Mouse (Mus musculus): ENCODE results near the gene Hist1h4n.

Gene Hist1h4n

DNA sequence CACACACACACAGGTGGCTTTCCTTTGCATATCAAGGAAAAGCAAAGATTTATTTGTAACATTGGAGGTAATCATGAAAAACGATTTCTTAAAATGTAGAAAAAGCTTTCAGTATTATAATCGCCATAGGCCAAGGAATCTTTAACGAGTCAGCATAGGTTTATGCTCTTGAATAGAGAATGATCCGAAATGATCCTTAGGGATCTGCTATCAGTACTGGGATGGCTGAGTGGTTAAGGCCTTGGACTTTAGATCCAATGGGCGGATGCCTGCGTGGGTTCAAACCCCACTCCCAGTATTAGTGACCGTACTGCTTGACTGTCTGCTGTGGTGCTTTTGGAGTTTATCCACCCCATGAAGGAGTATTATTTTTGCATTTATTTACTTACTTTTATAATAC, 36.4 kb downstream of the Hist1h4n start:
- DNase-seq (ENCODE audit: low read depth, low spot score), result no peak

DNA sequence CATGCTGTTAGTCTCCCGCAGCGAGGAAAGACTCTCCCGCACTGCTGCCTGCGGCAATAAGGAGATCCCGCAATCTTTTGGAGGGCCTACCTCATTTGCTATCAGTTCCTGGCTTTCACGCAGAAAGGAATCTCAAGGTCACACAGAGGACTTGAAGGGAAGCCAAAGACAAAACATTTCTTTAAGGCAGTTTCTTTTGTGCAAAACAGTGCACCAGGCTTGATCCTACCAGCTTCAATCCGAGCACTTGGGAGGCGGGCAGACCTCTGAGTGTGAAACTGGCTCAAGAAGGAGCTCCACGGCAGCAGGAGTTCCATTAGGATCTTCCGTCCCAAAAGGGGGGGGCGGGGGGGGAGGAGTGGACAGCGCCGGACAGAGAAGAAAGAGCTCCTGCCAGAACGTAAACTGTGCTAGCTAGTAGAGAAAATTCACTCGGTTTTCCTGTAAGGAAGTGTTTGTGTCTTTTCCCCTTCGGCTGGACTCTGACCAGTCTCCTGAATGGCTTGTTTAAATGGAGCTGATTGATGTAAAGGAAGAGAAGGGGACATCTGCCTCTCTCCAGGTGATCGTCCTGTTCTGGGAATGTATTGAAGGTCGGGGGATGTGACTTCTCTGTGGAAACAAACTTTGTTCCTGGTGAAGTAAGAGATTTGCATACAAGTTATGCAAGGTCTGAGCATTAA, 41.3 kb downstream of the Hist1h4n start:
- DNase-seq (ENCODE audit: low read depth, low spot score), result no peak

- no peak for DNase-seq (ENCODE audit: low read depth, low spot score)
Measured at GRCm38 (mm10) chr13:21789925-21790324, 42.1 kb downstream of the Hist1h4n start.

DNA sequence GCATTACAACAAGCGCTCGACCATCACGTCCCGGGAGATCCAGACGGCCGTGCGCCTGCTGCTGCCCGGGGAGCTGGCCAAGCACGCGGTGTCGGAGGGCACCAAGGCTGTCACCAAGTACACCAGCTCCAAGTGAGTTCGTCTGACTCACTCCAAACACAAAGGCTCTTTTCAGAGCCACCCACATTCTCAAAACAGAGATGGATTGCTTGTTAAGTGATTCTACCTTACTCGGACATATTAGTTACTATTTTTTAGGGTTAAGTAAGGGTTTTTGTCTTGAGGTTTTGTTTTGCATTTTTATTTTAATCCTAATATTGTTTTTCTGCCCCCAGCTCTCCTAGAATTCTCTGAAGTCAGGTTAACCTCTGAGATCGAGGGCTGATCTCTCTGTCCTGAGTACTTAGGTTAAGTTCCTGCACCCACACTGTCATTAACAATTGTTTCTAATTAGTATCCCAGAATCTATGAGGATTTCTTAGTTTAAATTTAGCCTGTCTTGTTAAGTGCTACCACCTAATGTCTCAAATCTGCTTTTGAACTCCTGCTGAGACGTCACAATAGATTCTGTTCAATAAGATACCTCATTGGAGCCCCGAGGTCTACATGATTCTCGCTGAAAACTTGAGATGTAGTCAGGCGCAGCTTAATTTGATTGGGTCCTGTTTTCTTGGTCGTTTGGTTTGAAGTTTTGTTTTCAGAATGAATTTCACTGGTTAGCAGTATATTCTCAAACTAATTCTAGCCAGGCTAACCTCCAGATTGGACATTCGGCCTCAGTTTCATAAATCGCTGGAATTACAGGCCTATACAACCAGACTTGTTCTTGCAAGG, 44.0 kb downstream of the Hist1h4n start:
- peak; percentile 68 for DNase-seq (ENCODE audit: low read depth, low spot score)

- DNase-seq (ENCODE audit: low read depth, low spot score), result peak; percentile 97
Measured at GRCm38 (mm10) chr13:21786899-21787629, 44.9 kb downstream of the Hist1h4n start, which contains the start of the genes Hist1h2an and Hist1h2bp. Gene Hist1h2an, minus strand, starts transcription at chr13:21787218. Gene Hist1h2bp, plus strand, starts transcription at chr13:21787461.

DNA sequence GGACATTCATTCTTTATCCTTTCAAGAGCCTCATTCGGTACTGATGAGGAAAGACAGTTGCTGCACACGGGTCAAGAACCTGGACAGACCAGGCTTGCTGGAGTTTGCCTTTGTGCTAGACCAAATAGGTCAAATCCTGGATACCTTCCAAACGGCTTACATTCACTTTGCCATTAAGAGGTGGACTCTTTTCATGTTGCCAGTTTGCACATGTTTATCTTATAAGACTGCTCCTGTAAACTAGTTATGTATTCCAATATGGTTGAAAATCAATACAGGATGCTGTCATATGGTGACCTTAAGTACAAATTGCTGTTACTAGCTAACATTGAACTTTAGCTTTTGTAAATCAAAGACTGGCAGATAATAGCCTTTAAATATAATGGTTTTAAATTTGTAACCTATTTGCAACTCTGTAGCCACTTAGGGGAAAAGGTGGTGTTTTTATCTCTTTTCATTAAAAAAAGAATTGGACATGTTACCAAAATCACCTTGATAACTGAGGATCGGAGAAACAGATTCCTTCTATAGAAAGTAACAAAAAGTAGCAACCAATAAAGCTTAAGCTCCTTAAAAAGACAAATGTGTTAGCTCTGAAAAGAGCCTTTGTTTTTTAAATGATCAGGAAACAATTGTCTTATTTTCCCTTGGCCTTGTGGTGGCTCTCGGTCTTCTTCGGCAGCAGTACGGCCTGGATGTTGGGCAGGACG, 45.7 kb downstream of the Hist1h4n start:
- DNase-seq (ENCODE audit: low read depth, low spot score), result peak; percentile 72

DNA sequence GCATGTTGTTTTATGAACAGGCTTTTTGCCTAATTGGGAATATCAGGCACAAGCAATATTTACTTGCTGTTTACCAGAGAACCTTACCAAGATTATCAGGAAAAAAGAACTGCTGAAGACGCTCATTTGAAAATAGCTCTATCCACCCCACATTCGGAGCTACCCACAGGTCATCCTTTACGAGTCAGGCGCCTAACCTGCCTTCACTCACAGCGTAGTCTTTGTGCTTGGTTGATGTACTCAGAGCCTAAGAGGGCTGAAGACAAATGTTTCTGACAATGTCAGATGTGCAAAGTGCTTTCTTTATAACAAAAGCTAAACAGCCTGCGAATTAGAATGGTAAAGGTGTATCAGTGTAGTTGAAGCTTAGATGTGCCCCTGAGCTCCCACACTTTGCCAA, 47.7 kb downstream of the Hist1h4n start:
- no peak for DNase-seq (ENCODE audit: low read depth, low spot score)

- peak; percentile 73 for DNase-seq (ENCODE audit: low read depth, low spot score)
Measured at GRCm38 (mm10) chr13:21783734-21784161, 48.2 kb downstream of the Hist1h4n start.

GRCm38 (mm10) chr13:21783255-21783617, 48.8 kb downstream of the Hist1h4n start, which contains the start of gene Hist1h3i:
Gene Hist1h3i, minus strand, starts transcription at chr13:21783370.
- DNase-seq (ENCODE audit: low read depth, low spot score), result peak; percentile 92

DNA sequence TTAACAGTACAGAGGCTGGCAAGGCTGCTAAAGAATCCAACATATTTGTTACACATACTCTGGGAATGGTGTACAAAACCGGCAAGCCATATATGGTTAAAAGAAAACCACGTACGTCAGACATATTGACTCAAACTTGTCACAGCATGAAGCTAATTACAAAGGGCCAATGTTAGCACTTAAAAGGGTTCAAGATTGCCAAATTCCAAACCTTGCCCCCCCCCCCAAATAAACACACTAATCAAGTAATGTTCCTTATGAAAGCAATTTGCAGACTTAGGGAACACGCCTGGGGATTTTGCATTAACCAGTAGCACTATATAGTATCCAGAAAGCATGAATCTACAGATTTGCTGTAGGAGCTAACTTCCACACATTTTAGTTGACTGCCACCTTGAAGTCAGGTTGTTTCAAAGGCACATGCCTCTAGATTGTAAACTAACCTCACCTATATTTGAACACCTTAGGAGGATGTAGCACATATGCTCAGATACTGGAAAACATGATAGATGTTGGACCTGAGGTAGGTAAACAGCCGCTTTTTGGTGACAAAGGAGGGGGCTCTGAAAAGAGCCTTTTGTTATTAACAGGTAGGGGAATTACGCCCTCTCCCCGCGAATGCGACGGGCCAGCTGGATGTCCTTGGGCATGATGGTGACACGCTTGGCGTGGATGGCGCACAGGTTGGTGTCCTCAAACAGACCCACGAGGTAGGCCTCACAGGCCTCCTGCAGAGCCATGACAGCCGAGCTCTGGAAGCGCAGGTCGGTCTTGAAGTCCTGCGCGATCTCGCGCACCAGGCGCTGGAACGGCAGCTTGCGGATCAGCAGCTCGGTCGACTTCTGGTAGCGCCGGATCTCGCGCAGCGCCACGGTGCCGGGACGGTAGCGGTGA, 49.4 kb downstream of the Hist1h4n start:
- peak; percentile 79 for DNase-seq (ENCODE audit: low read depth, low spot score)

Data from A20 (cell line).